Mouse (Mus musculus): ENCODE results near the gene Trip10. TPM values are rescaled to one million over a fixed set of nuclear protein-coding genes. Genes with fewer than 3 reads are reported as not detected.

The Trip10 gene
- polyA plus RNA-seq, 1 experiment from 2014 or later, result 12.4 TPM

DNA sequence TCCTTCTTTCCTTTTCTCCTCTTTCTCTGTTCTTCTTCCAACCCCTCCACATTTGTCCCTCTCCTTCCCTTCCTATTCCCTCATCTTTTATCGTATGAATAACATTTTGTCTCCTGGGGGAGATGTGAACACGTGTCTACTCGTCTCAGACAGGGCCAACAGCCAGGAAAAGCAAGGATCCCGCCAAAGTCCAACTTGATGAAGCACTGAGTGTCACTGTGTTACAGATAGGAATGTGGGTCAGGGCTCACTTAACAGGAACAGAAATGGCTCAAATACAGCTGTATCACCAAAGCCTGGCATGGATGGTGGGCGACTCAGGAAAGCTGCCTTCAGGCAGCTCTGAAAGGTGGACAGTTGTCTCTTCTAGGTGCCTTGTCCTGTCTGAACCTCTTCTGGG lies 40.0 kb downstream of the Trip10 start:
- no peaks in the 10 kb centered on the region for H3K4me1 ChIP-seq
- H3K27ac ChIP-seq (replicated peaks), result no peak overlapping the region
- no peaks in the 10 kb centered on the region for H3K9me3 ChIP-seq
- ATAC-seq (replicated peaks), result no peak
- H3K4me2 ChIP-seq (replicated peaks), result no peak overlapping the region
- no peak overlapping the region for H3K9ac ChIP-seq (replicated peaks)
- no peaks in the 10 kb centered on the region for H3K36me3 ChIP-seq
- WGBS, result 89% methylated on average over 5 of the region's 5 CpGs
- no peak overlapping the region for H3K4me3 ChIP-seq
- H3K27me3 ChIP-seq, result no peaks in the 10 kb centered on the region

DNA sequence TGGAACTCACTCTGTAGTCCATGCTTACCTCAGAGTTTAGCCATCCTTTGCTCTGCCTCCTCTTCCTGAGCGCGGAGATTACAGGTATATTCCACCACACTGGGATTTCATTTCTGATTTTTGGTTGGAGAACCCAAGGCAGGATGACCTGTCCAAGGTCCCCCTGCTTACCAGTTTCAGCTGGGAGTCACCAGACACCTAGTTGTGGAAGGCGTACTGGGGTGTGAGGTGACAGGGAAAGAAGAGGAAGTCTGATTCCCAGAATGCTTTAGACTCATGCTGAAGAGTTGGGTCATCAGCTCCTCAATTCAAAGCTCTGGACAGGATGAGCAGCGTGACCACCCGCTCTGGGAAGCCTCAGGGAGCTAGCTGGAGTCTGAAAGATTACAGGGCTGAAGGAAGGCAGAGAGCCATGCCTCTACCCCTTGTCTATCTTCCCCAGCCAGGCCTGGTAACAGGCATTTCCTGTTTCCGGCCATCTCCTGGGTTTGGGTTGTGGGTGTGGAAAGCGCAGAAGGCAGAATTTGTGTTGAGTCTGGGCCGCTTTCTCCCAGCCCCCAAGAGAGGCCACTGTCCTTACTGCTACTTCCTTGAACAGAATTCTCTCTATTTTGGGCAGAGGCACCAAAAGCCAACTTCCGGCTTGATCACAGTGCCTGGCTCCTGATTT lies 40.9 kb downstream of the Trip10 start:
- Histone ChIP-seq H3K4me2 (replicated peaks) (no peak overlapping the region), H3K4me3 (no peak overlapping the region), H3K9ac (replicated peaks) (no peak overlapping the region), H3K9me3 (no peaks in the 10 kb centered on the region), H3K4me1 (no peaks in the 10 kb centered on the region), H3K27me3 (no peaks in the 10 kb centered on the region), H3K36me3 (no peaks in the 10 kb centered on the region), H3K27ac (replicated peaks) (no peak overlapping the region)
- 91% methylated on average over 9 of the region's 9 CpGs for WGBS
- ATAC-seq (replicated peaks), result no peak

GRCm38 (mm10) chr17:57290671-57291055 lies 41.4 kb downstream of the Trip10 start:
- Histone ChIP-seq H3K36me3 (no peaks in the 10 kb centered on the region), H3K4me3 (no peak overlapping the region), H3K27me3 (no peaks in the 10 kb centered on the region), H3K27ac (replicated peaks) (no peak overlapping the region), H3K9me3 (no peaks in the 10 kb centered on the region), H3K9ac (replicated peaks) (no peak overlapping the region), H3K4me2 (replicated peaks) (no peak overlapping the region), H3K4me1 (no peaks in the 10 kb centered on the region)
- 91% methylated on average over 7 of the region's 7 CpGs for WGBS
- no peak for ATAC-seq (replicated peaks)

- H3K9ac ChIP-seq (replicated peaks), result no peak overlapping the region
- no peaks in the 10 kb centered on the region for H3K36me3 ChIP-seq
- no peak overlapping the region for H3K4me2 ChIP-seq (replicated peaks)
- no peaks in the 10 kb centered on the region for H3K4me1 ChIP-seq
- 89% methylated on average over 2 of the region's 2 CpGs for WGBS
- H3K27ac ChIP-seq (replicated peaks), result no peak overlapping the region
- no peaks in the 10 kb centered on the region for H3K27me3 ChIP-seq
- no peak overlapping the region for H3K4me3 ChIP-seq
- ATAC-seq (replicated peaks), result no peak
- no peaks in the 10 kb centered on the region for H3K9me3 ChIP-seq
These were observed 43.0 kb downstream of the Trip10 start for GRCm38 (mm10) chr17:57292302-57292701.

- Histone ChIP-seq H3K9ac (replicated peaks) (no peak overlapping the region), H3K4me3 (no peak overlapping the region), H3K4me1 (no peaks in the 10 kb centered on the region), H3K9me3 (no peaks in the 10 kb centered on the region), H3K36me3 (no peaks in the 10 kb centered on the region), H3K4me2 (replicated peaks) (no peak overlapping the region), H3K27ac (replicated peaks) (no peak overlapping the region), H3K27me3 (no peaks in the 10 kb centered on the region)
- no peak for ATAC-seq (replicated peaks)
- WGBS, result 93% methylated on average over 9 of the region's 9 CpGs
These were observed 43.7 kb downstream of the Trip10 start for GRCm38 (mm10) chr17:57292968-57293367.

DNA sequence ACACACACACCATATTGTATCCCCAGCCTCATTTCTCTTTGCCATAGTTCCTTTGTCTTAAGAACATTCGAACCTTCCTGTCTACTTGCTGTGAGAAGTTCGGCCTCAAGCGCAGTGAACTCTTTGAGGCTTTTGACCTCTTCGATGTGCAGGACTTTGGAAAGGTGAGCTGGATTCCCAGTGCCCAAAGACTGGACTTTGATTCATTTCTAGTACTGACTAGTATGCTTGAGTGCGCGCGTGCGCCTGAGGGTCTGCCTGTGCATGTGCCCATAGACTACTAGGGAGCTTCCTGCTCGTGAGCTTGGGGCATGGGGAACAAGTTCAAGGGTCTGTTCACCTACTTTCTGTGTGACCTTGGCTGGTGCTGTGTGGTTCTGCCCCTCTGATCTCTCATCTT lies 46.7 kb downstream of the Trip10 start:
- 95% methylated on average over 9 of the region's 9 CpGs for WGBS
- Histone ChIP-seq H3K27ac (replicated peaks) (no peak overlapping the region), H3K4me2 (replicated peaks) (no peak overlapping the region), H3K9me3 (no peaks in the 10 kb centered on the region), H3K36me3 (no peaks in the 10 kb centered on the region), H3K27me3 (no peaks in the 10 kb centered on the region), H3K4me1 (no peaks in the 10 kb centered on the region), H3K9ac (replicated peaks) (no peak overlapping the region), H3K4me3 (no peak overlapping the region)
- ATAC-seq (replicated peaks), result no peak

GRCm38 (mm10) chr17:57297040-57297439 lies 47.8 kb downstream of the Trip10 start:
- H3K4me1 ChIP-seq, result no peaks in the 10 kb centered on the region
- no peaks in the 10 kb centered on the region for H3K27me3 ChIP-seq
- H3K36me3 ChIP-seq, result no peaks in the 10 kb centered on the region
- H3K27ac ChIP-seq (replicated peaks), result no peak overlapping the region
- H3K4me3 ChIP-seq, result no peak overlapping the region
- ATAC-seq (replicated peaks), result no peak
- WGBS, result 90% methylated on average over 12 of the region's 12 CpGs
- H3K4me2 ChIP-seq (replicated peaks), result no peak overlapping the region
- H3K9me3 ChIP-seq, result no peaks in the 10 kb centered on the region
- no peak overlapping the region for H3K9ac ChIP-seq (replicated peaks)

- Histone ChIP-seq H3K9ac (replicated peaks) (no peak overlapping the region), H3K27ac (replicated peaks) (no peak overlapping the region), H3K4me1 (no peaks in the 10 kb centered on the region), H3K36me3 (no peaks in the 10 kb centered on the region), H3K9me3 (no peaks in the 10 kb centered on the region), H3K4me3 (no peak overlapping the region), H3K27me3 (no peaks in the 10 kb centered on the region), H3K4me2 (replicated peaks) (no peak overlapping the region)
- ATAC-seq (replicated peaks), result no peak
- WGBS, result 64% methylated on average over 4 of the region's 4 CpGs
These were observed 56.3 kb downstream of the Trip10 start for GRCm38 (mm10) chr17:57305593-57305992.

GRCm38 (mm10) chr17:57307074-57307473 lies 57.8 kb downstream of the Trip10 start:
- no peak overlapping the region for H3K4me3 ChIP-seq
- H3K36me3 ChIP-seq, result no peaks in the 10 kb centered on the region
- ATAC-seq (replicated peaks), result no peak
- H3K9ac ChIP-seq (replicated peaks), result no peak overlapping the region
- WGBS, result 88% methylated on average over 6 of the region's 6 CpGs
- no peaks in the 10 kb centered on the region for H3K27me3 ChIP-seq
- H3K27ac ChIP-seq (replicated peaks), result no peak overlapping the region
- H3K4me1 ChIP-seq, result no peaks in the 10 kb centered on the region
- no peaks in the 10 kb centered on the region for H3K9me3 ChIP-seq
- H3K4me2 ChIP-seq (replicated peaks), result no peak overlapping the region

GRCm38 (mm10) chr17:57311801-57312200 lies 62.5 kb downstream of the Trip10 start:
- Histone ChIP-seq H3K27ac (replicated peaks) (no peak overlapping the region), H3K9ac (replicated peaks) (no peak overlapping the region), H3K4me2 (replicated peaks) (no peak overlapping the region), H3K9me3 (no peaks in the 10 kb centered on the region), H3K4me3 (no peak overlapping the region), H3K36me3 (no peaks in the 10 kb centered on the region), H3K4me1 (no peaks in the 10 kb centered on the region), H3K27me3 (no peaks in the 10 kb centered on the region)
- ATAC-seq (replicated peaks), result no peak
- WGBS, result 43% methylated on average over 13 of the region's 13 CpGs

Small RNA genes within 50 kb of the gene (microRNA-seq; reads per million reads assigned to microRNA genes)
- gene Mir6978, result not detected

Other genes with a start within 250 kb of the Trip10 start
- 0.45 and 0.55 TPM in 2 replicates for gene Pspn, start 249.4 kb upstream of the Trip10 start, polyA plus RNA-seq (2015; fragmentation: Nextera tagmentation; extraction: Ambion mirVana)
- 80.4 and 81.7 TPM in 2 replicates for gene Gtf2f1, start 238.2 kb upstream of the Trip10 start, polyA plus RNA-seq (2015; fragmentation: Nextera tagmentation; extraction: Ambion mirVana)
- 0.31 and 0.47 TPM in 2 replicates for gene Gm17949, start 238.0 kb upstream of the Trip10 start, polyA plus RNA-seq (2015; fragmentation: Nextera tagmentation; extraction: Ambion mirVana)
- 35.2 and 37.0 TPM in 2 replicates for gene Khsrp, start 217.9 kb upstream of the Trip10 start, polyA plus RNA-seq (2015; fragmentation: Nextera tagmentation; extraction: Ambion mirVana)
- not detected in 2 replicates for gene Slc25a41, start 207.8 kb upstream of the Trip10 start, polyA plus RNA-seq (2015; fragmentation: Nextera tagmentation; extraction: Ambion mirVana)
- gene Crb3, start 190.3 kb upstream of the Trip10 start, polyA plus RNA-seq (2015; fragmentation: Nextera tagmentation; extraction: Ambion mirVana), result 1.3 and 2.0 TPM in 2 replicates
- 27.6 and 29.1 TPM in 2 replicates for gene Slc25a23, start 189.6 kb upstream of the Trip10 start, polyA plus RNA-seq (2015; fragmentation: Nextera tagmentation; extraction: Ambion mirVana)
- 3.9 and 4.4 TPM in 2 replicates for gene Dennd1c, start 170.9 kb upstream of the Trip10 start, polyA plus RNA-seq (2015; fragmentation: Nextera tagmentation; extraction: Ambion mirVana)
- gene Tubb4a, start 161.7 kb upstream of the Trip10 start, polyA plus RNA-seq (2015; fragmentation: Nextera tagmentation; extraction: Ambion mirVana), result 239 and 253 TPM in 2 replicates
- 10.2 and 10.3 TPM in 2 replicates for gene Tnfsf9, start 144.1 kb upstream of the Trip10 start, polyA plus RNA-seq (2015; fragmentation: Nextera tagmentation; extraction: Ambion mirVana)
- gene Cd70, start 99.7 kb upstream of the Trip10 start, polyA plus RNA-seq (2015; fragmentation: Nextera tagmentation; extraction: Ambion mirVana), result 0.28 TPM in 1 of 2 replicates, not detected in the other
- not detected in 2 replicates for gene Tnfsf14, start 55.3 kb upstream of the Trip10 start, polyA plus RNA-seq (2015; fragmentation: Nextera tagmentation; extraction: Ambion mirVana)
- 0.59 and 0.93 TPM in 2 replicates for gene C3, start 21.3 kb upstream of the Trip10 start, polyA plus RNA-seq (2015; fragmentation: Nextera tagmentation; extraction: Ambion mirVana)
- 17.0 and 17.7 TPM in 2 replicates for gene Gpr108, start 1.0 kb upstream of the Trip10 start, polyA plus RNA-seq (2015; fragmentation: Nextera tagmentation; extraction: Ambion mirVana)
- 1.2 and 1.5 TPM in 2 replicates for gene Vav1, start 29.6 kb downstream of the Trip10 start, polyA plus RNA-seq (2015; fragmentation: Nextera tagmentation; extraction: Ambion mirVana)
- gene Adgre1, start 109.2 kb downstream of the Trip10 start, polyA plus RNA-seq (2015; fragmentation: Nextera tagmentation; extraction: Ambion mirVana), result 3.4 and 3.5 TPM in 2 replicates

Measured in forebrain, embryonic 15.5 days (tissue).